Mouse (Mus musculus) erythroblast, embryonic 14.5 days (primary cell): Measurements from ENCODE around the gene Rpl26. TPM values are rescaled to one million over a fixed set of nuclear protein-coding genes. Genes with fewer than 3 reads are reported as not detected.

Experiments
- H3K27me3 ChIP-seq: 2 replicates; pipeline ENCODE4 v1.6.1; 2012; ENCODE audit warnings: inconsistent platforms; ENCODE audit not compliant: control insufficient read depth
- H3K36me3 ChIP-seq: 2 replicates; pipeline ENCODE4 v1.6.1; 2012; ENCODE audit warnings: mild to moderate bottlenecking, inconsistent platforms; ENCODE audit not compliant: control insufficient read depth
- H3K4me1 ChIP-seq: 2 replicates; pipeline ENCODE4 v1.6.1; 2012; ENCODE audit warnings: inconsistent platforms; ENCODE audit not compliant: control insufficient read depth
- H3K4me3 ChIP-seq: replicated peaks from 2 replicates; pipeline ENCODE3; 2012; ENCODE audit warnings: moderate library complexity, mild to moderate bottlenecking, inconsistent platforms
- H3K9me3 ChIP-seq: 2 replicates; pipeline ENCODE4 v1.6.1; 2012; ENCODE audit warnings: low read length, inconsistent platforms, mixed read lengths; ENCODE audit not compliant: control insufficient read depth
- GATA1 ChIP-seq: IDR thresholded peaks from 2 replicates; pipeline ENCODE4 v1.6.1; 2012; ENCODE audit warnings: low read length, inconsistent platforms, mixed read lengths
- TAL1 ChIP-seq: IDR thresholded peaks from 3 replicates; pipeline ENCODE4 v1.6.1; 2012; ENCODE audit warnings: low read length, inconsistent platforms, mixed read lengths
- polyA plus RNA-seq: library from polyadenylated mRNA; stranded (reverse); fragments of >175 nt; gene quantifications from 2 replicates; pipeline ENCODE4 v1.2.3, GENCODE M21; 2012

The Rpl26 gene
- polyA plus RNA-seq, 1 experiment, result 7.0 TPM

DNA sequence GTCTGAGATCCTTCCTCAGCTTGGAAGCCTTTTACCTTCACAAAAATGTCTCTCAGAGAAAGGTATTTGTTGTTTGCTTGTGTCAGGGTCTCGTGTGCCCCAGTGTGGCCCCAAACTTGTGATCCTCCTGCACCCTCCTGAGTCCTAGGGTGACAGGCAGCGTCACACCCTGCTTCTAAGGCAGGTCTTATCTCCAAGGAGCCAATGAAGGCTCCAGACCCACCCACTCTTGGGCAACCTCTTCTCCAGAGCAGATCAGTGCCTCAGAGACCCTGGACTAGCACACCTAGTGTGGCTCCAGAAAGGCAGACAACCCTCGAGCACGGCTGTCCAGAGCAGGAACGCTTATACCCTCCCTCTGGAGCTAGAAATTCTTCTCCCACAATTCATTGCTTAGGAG, 17.0 kb upstream of the Rpl26 start:
- H3K36me3 ChIP-seq, result no peaks in the 10 kb centered on the region
- H3K27me3 ChIP-seq, result no peaks in the 10 kb centered on the region
- H3K4me1 ChIP-seq, result peaks cover 47% of the 10 kb centered on the region
- H3K9me3 ChIP-seq, result no peaks in the 10 kb centered on the region
- TF ChIP-seq GATA1 (peak; percentile 64), TAL1 (no peak)
- peak overlapping the region; percentile 38 for H3K4me3 ChIP-seq

- H3K9me3 ChIP-seq, result no peaks in the 10 kb centered on the region
- H3K36me3 ChIP-seq, result no peaks in the 10 kb centered on the region
- H3K27me3 ChIP-seq, result no peaks in the 10 kb centered on the region
- H3K4me1 ChIP-seq, result peaks cover 51% of the 10 kb centered on the region
- TF ChIP-seq GATA1 (no peak), TAL1 (no peak)
- H3K4me3 ChIP-seq, result no peak overlapping the region
Observed at GRCm38 (mm10) chr11:68886091-68886490, 15.3 kb upstream of the Rpl26 start.

DNA sequence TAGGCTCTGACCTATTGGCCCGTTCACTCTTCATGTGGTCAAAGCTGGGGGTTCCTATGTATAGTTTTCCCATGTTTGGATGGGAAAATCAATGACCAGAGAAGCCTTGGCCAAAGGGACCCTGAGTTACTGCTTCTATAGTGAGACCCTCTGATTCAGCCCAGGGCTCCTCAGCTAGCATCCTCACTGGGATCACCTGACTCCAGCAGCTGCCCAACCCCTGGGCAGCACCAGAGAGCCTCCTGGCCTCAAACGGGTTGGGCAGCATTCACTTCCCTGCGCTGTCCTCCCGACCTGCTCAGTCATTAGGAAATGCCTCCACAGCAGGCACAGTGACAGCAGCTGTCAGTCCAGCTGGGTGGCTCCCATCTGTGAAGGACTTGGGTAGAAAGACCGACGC, 13.1 kb upstream of the Rpl26 start, which contains the start of gene Rnf222:
TSS of gene Rnf222 (plus strand) at position 301 of the 400 bp plus-strand sequence.
- Histone ChIP-seq H3K4me3 (no peak within 1 kb of the TSS), H3K9me3 (no peaks in the 10 kb centered on the region), H3K27me3 (no peaks in the 10 kb centered on the region), H3K36me3 (no peaks in the 10 kb centered on the region), H3K4me1 (peaks cover 54% of the 10 kb centered on the region)
- TF ChIP-seq GATA1, result no peak
- no peak for TF ChIP-seq TAL1

DNA sequence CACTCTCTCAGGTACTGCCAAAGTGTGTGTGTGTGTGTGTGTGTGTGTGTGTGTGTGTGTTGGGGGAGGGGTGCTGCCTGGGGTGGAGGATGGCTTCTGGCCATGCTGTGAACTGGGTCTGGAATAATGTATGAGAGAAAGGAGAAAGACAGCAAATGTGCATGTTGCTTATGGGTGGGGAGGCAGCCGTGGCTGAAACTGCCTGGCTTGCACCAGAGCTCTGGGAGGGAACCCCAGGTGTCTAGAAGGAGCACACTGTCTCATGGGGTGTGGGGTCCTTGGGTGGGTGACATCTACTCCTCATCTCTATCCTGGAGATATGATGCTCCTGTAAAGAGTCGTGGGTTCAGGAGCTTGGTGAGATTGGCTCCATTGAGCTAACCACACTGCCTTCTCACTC, 12.7 kb upstream of the Rpl26 start:
- Histone ChIP-seq H3K4me3 (no peak overlapping the region), H3K36me3 (no peaks in the 10 kb centered on the region), H3K4me1 (peaks cover 53% of the 10 kb centered on the region), H3K9me3 (no peaks in the 10 kb centered on the region), H3K27me3 (no peaks in the 10 kb centered on the region)
- TF ChIP-seq GATA1 (no peak), TAL1 (no peak)

DNA sequence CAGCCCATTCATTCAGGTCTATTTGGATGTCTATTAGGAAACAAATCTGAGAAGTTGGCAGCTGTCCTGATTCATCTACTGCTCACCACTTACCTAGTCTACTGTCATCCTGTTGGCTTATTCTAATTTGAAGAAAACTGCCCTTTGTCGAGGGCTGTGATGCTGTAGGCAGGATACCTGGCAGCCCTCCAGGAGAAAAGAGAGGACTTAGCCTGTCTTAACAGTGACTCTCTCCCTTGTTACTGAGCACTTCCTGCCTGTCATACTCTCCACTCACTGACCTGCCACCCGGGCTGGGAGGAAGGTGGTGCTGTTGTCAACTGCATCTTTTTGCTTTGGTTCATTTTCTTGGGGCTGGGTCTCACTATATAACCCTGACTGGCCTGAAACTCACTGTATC, 10.8 kb upstream of the Rpl26 start:
- H3K9me3 ChIP-seq, result no peaks in the 10 kb centered on the region
- H3K27me3 ChIP-seq, result no peaks in the 10 kb centered on the region
- peaks cover 45% of the 10 kb centered on the region for H3K4me1 ChIP-seq

DNA sequence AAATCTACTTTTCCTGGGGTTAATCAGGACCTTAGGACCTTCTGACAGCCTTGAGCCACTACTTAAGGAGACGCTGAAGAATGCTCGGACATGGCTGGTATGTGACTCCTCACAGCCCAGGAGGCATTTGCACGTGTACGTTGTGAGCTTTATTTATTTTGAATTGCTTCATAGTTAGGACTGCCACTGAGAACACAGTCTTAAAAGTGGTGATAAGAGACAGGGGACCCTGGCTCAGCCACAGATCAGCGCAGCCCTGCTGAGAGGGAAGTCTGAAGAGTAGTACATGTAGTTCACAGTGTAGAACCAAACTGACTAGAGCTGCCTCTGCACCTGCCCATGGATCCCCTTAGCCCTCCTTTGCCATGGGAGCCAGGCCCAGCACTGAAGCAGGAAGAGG, 9.6 kb upstream of the Rpl26 start:
- no peaks in the 10 kb centered on the region for H3K36me3 ChIP-seq
- H3K27me3 ChIP-seq, result no peaks in the 10 kb centered on the region
- H3K4me3 ChIP-seq, result no peak overlapping the region
- H3K4me1 ChIP-seq, result peaks cover 53% of the 10 kb centered on the region
- TF ChIP-seq GATA1 (no peak), TAL1 (no peak)
- H3K9me3 ChIP-seq, result no peaks in the 10 kb centered on the region

More for the DNA sequence above, 10.8 kb upstream of the Rpl26 start:
- H3K36me3 ChIP-seq, result no peaks in the 10 kb centered on the region
- no peak overlapping the region for H3K4me3 ChIP-seq
- no peak for TF ChIP-seq GATA1
- TF ChIP-seq TAL1, result no peak

GRCm38 (mm10) chr11:68892233-68892832, 9.1 kb upstream of the Rpl26 start:
- Histone ChIP-seq H3K4me3 (no peak overlapping the region), H3K27me3 (no peaks in the 10 kb centered on the region), H3K36me3 (no peaks in the 10 kb centered on the region), H3K9me3 (no peaks in the 10 kb centered on the region), H3K4me1 (peaks cover 58% of the 10 kb centered on the region)
- TF ChIP-seq GATA1, result no peak
- TF ChIP-seq TAL1, result no peak

DNA sequence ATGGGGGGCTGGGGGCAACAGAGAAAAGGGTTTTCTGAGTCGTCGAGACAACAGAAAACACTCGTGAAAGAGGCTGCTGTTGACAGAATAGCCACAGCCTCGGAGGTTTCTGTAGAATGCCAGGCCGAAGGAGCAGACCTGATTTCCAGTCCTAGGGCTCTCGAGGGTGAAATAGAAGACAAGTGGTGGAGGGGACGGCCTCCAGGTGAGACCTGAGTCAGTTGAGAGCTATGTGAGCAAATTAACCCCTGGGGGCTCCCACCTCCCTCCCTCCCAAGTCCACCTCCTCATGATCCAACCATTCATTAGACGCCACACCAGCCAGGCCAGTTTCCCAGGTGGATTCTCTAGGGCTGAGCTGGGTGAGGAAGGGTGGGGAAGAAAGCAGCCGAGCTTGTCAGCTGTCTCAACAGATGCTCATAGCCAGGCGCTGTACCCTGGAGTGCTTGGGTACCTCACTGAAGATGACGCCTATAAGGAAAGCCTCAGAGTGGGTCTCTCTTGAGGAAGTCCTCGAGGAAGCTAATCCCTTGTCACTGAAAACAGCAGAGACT, 7.4 kb upstream of the Rpl26 start:
- Histone ChIP-seq H3K36me3 (no peaks in the 10 kb centered on the region), H3K4me1 (peaks cover 65% of the 10 kb centered on the region), H3K4me3 (no peak overlapping the region), H3K9me3 (no peaks in the 10 kb centered on the region), H3K27me3 (no peaks in the 10 kb centered on the region)
- TF ChIP-seq GATA1 (no peak), TAL1 (no peak)

DNA sequence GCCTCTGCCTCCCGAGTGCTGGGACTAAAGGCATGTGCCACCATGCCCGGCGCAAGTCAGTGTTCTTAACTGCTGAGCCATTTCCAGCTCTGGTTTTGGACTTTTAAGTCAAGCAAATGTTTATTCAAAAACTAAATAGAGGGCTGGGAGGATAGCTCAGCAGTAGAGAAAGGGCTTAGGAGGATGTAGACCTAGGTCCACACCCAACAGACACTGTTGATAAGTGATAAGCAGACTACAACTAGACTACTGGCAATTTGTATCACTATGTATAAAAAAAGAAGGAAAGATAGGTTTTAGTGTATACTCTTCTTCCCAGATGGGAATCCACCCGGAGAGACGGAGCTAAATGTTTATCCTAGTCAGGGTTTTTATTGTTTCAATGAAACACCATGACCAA, 5.1 kb upstream of the Rpl26 start:
- no peaks in the 10 kb centered on the region for H3K9me3 ChIP-seq
- no peak overlapping the region for H3K4me3 ChIP-seq
- no peaks in the 10 kb centered on the region for H3K36me3 ChIP-seq
- peaks cover 3% of the 10 kb centered on the region for H3K27me3 ChIP-seq
- peaks cover 75% of the 10 kb centered on the region for H3K4me1 ChIP-seq
- no peak for TF ChIP-seq TAL1
- TF ChIP-seq GATA1, result no peak
